Mouse (Mus musculus) G1E (cell line): ENCODE data around the gene Kalrn. TPM values are rescaled to one million over a fixed set of nuclear protein-coding genes. Genes with fewer than 3 reads are reported as not detected.

ENCODE experiments used
- ATAC-seq: 2 replicates; pipeline ENCODE4 v1.8.0; 2016; ENCODE audit warnings: mild to moderate bottlenecking; ENCODE audit not compliant: insufficient number of reproducible peaks, poor library complexity, low FRiP score, severe bottlenecking; ENCODE audit errors: extremely low read depth
- DNase-seq: peaks from one replicate; pipeline ENCODE4 v3.0.0; 2012; ENCODE audit warnings: low spot score
- H3K27me3 ChIP-seq: 2 replicates; pipeline ENCODE4 v1.6.1; 2012; ENCODE audit warnings: mild to moderate bottlenecking, low read length, inconsistent platforms; ENCODE audit not compliant: insufficient read depth
- H3K36me3 ChIP-seq: replicated peaks from 2 replicates; pipeline ENCODE3; 2012; ENCODE audit warnings: mild to moderate bottlenecking, inconsistent platforms
- H3K4me1 ChIP-seq: 2 replicates; pipeline ENCODE4 v1.6.1; 2012; ENCODE audit warnings: low read depth, low read length, inconsistent platforms, mixed read lengths; ENCODE audit not compliant: insufficient read depth
- H3K4me3 ChIP-seq: 2 replicates; pipeline ENCODE4 v1.5.1; 2012; ENCODE audit warnings: low read depth, mild to moderate bottlenecking, inconsistent platforms, low read length, moderate library complexity, mixed read lengths
- H3K9me3 ChIP-seq: replicated peaks from 2 replicates; pipeline ENCODE4 v1.6.1; 2012; ENCODE audit warnings: inconsistent platforms
- CTCF ChIP-seq: IDR thresholded peaks from 2 replicates; pipeline ENCODE4 v1.5.1; 2012; ENCODE audit warnings: low read depth, low read length, inconsistent platforms, mixed read lengths
- GATA1 ChIP-seq: IDR thresholded peaks from 2 replicates; pipeline ENCODE4 v1.6.1; 2012; ENCODE audit warnings: borderline replicate concordance, low read length, inconsistent platforms, mixed read lengths
- GATA2 ChIP-seq: IDR thresholded peaks from 2 replicates; pipeline ENCODE4 v1.6.1; 2012; ENCODE audit warnings: low read depth, low read length, inconsistent platforms, borderline replicate concordance
- POLR2AphosphoS5 ChIP-seq: IDR thresholded peaks from 2 replicates; pipeline ENCODE4 v1.6.1; 2012; ENCODE audit warnings: low read depth, low read length, inconsistent platforms; ENCODE audit not compliant: insufficient replicate concordance
- TAL1 ChIP-seq: conservative IDR thresholded peaks from 2 replicates; pipeline ENCODE4 v1.6.1; 2012; ENCODE audit warnings: low read depth, low read length, inconsistent platforms, mixed read lengths
- polyA plus RNA-seq: library from polyadenylated mRNA; stranded (reverse); fragments of >175 nt; gene quantifications from 2 replicates; pipeline ENCODE4 v1.2.3, GENCODE M21; 2012
- total RNA-seq, 2 experiments: library from RNA; stranded (forward) in 1 of 2; stranded (reverse) in 1 of 2; fragments of 200-1000 nt in 1 of 2; fragments of >200 nt in 1 of 2; fragmentation: Nextera tagmentation in 1 of 2; gene quantifications; 2 replicates each; pipeline ENCODE4 v1.2.3; 2014 to 2017

The Kalrn gene
- total and polyA plus RNA-seq, 3 experiments: 0.88 to 2.8 (median 1.8) TPM

DNA sequence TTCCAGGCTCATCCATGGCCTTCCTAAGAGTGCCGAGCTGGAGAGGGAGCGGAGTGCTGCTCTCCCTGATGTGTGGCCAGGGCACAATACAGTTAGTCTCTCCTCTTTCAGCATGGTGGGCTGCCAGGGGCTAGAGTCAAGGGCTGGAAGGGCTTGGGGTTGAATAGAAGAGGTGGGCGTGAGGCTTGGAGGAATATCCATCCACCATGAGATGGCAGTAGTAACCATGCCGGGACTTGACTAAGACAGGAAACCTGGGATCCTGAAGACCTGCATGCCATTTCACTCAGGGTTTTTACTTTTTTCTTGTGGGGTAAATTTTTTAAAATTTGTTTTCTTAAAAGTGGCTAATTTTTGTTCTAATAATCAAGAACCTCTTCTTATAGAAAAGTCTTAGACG is 365.4 kb downstream of the Kalrn start:
- DNase-seq (no peak), ATAC-seq (no peak)
- Histone ChIP-seq H3K9me3 (no peaks in the 10 kb centered on the region), H3K4me1 (no peaks in the 10 kb centered on the region), H3K4me3 (no peak overlapping the region), H3K36me3 (no peaks in the 10 kb centered on the region), H3K27me3 (peaks cover 11% of the 10 kb centered on the region; the same call in 1 of the 2 replicates)
- TF ChIP-seq TAL1 (no peak), CTCF (no peak), GATA1 (no peak), POLR2AphosphoS5 (no peak), GATA2 (no peak)

DNA sequence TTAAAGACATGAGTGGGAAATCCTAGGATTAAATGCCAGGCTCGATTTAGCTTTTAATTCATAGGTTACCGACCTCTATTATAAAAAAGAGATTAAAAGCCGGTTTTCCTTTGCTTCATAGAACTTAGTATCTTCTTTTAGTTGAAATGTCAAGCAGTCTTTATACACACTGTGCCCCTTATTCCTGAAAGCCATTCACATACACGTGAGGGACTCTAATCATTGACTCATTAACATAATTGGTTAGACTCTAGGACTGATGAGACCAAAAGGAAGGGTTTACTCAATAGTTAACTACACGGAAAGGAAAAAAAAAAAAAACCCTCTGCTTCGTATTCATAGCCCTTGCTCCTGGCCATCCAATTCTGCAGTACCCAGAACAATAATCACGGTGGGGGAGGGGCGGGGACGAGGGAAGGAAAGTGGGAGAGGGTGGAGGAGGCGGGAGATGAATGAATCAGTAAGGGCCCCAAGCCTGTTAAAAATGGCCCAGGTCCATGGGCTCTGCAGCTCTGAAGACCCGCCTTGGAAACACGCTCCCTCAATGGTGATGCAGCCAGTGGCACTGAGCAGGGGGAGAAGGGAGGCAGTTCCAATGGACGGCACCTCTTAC is 368.7 kb downstream of the Kalrn start:
- H3K9me3 ChIP-seq: no peaks in the 10 kb centered on the region
- TF ChIP-seq GATA2 (no peak), CTCF (no peak), TAL1 (no peak), GATA1 (no peak), POLR2AphosphoS5 (no peak)
- no peaks in the 10 kb centered on the region for H3K36me3 ChIP-seq
- ATAC-seq (no peak), DNase-seq (no peak)
- H3K4me3 ChIP-seq: no peak overlapping the region
- H3K27me3 ChIP-seq: peaks cover 9% of the 10 kb centered on the region; the same call in 1 of the 2 replicates
- H3K4me1 ChIP-seq: no peaks in the 10 kb centered on the region

DNA sequence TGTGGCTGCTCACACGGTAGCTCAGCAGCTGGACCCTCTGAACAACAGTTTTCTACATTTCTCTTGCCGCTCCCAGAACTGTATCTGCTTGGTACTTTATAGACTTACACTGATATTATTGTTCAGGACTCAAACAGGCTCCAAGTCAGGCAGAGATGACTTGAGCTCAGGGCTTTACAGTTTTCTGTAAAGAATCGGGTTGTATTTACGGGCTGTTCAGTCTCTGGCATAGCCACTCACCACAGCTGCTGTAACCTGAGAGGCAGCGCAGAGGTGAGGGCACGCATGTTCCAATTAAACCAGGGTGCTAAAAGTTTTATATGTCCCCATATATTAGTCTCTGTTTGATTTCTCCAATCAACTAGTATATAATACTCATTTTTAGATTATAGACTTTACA is 373.8 kb downstream of the Kalrn start:
- Histone ChIP-seq H3K4me3 (no peak overlapping the region), H3K9me3 (no peaks in the 10 kb centered on the region), H3K4me1 (no peaks in the 10 kb centered on the region), H3K27me3 (peaks cover 13% of the 10 kb centered on the region), H3K36me3 (no peaks in the 10 kb centered on the region)
- ATAC-seq: no peak
- TF ChIP-seq POLR2AphosphoS5 (no peak), GATA1 (no peak), TAL1 (no peak), GATA2 (no peak), CTCF (no peak)
- no peak for DNase-seq

DNA sequence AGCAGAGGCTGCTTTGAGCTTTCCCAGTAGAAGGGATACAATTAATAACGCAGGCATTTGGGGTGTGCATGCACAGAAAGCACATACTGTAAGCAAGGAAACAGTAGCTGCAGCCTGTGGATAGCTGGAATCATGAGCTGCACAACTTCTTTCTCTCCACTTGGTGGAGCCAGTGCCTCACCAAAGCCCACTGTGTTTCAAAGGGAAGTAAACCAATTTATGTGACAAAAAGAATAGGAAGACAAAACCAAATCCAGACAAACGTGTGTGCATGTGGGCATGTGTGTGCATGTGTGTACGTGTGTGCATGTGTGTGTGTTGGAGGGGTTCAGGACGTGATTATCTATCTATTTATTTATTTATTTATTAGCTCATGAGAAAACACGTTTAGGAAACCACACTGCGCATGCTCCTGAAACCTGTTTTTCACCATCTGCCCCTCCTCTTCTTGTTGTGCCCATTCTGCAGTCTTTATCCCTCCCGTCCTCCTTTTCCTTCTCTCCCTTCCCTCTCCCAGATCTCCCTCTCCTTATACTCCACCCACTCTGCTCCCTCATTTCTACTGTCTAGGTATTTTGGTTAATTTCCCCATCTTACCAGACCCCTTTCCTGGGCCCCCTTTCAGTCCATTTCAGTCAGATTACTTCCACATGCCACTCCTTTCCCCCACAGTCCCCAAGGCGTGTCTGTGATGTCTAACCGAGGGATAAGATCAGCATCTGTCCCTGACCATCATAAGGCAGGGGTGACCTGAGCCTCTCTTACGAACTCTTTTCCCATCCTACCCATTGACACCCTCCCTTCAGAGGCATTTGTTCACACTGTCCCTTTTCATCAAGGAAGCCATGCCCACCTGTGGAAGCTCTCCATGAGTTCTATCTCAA is 380.1 kb downstream of the Kalrn start:
- DNase-seq (peak; percentile 10), ATAC-seq (no peak)
- TF ChIP-seq GATA2: no peak
- TF ChIP-seq GATA1: no peak
- peak; percentile 38; the same call in 1 of the 2 replicates for TF ChIP-seq CTCF
- TF ChIP-seq POLR2AphosphoS5: no peak
- TF ChIP-seq TAL1: no peak
- Histone ChIP-seq H3K36me3 (no peaks in the 10 kb centered on the region), H3K9me3 (no peaks in the 10 kb centered on the region), H3K4me3 (no peak overlapping the region), H3K27me3 (peaks cover 7% of the 10 kb centered on the region), H3K4me1 (no peaks in the 10 kb centered on the region)

DNA sequence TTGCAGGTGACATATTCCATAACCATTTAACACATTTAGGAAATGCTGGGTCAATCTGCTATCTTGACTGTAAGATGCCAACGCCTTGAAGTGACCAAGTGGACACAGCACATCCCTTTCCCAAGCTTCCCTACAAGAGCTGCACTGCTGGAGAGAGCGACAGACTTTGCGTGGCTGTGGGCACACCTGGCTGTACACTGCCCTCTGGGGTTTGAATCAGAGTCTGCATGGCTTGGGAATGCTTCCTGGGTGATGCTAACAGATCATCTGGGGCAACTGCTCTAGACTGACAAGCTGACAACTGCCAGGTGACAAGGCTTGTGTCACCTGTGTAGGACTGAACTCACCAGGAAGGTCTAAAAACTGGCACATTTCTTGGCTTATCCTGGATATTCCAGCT is 388.6 kb downstream of the Kalrn start:
- Histone ChIP-seq H3K27me3 (peaks cover 24% of the 10 kb centered on the region), H3K4me3 (no peak overlapping the region), H3K9me3 (no peaks in the 10 kb centered on the region), H3K4me1 (no peaks in the 10 kb centered on the region), H3K36me3 (no peaks in the 10 kb centered on the region)
- ATAC-seq (no peak), DNase-seq (no peak)
- TF ChIP-seq GATA2 (no peak), GATA1 (no peak), POLR2AphosphoS5 (no peak), TAL1 (no peak), CTCF (no peak)

DNA sequence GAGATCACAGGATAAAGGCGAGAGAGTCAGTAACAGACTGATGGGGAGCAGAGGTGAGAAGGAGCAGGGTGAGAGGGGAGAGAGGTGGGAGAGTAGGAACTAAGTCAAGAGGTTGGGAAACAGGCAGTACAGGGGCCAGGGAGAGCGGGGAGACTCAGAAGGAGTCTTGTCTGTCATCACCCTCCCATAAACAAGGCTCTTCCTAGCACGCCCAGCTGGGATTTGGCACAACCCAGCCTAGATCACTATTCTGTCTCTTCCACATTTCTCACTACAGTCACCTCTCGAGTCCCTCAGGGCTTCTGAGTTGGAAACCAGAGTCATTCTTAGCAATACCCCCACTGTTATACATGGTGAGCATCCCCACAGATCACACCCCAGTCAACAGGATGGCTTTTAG is 390.1 kb downstream of the Kalrn start:
- DNase-seq (no peak), ATAC-seq (no peak)
- H3K4me3 ChIP-seq: no peak overlapping the region
- H3K9me3 ChIP-seq: no peaks in the 10 kb centered on the region
- no peaks in the 10 kb centered on the region for H3K4me1 ChIP-seq
- H3K36me3 ChIP-seq: no peaks in the 10 kb centered on the region
- TF ChIP-seq GATA2 (no peak), CTCF (no peak)
- peaks cover 24% of the 10 kb centered on the region for H3K27me3 ChIP-seq

DNA sequence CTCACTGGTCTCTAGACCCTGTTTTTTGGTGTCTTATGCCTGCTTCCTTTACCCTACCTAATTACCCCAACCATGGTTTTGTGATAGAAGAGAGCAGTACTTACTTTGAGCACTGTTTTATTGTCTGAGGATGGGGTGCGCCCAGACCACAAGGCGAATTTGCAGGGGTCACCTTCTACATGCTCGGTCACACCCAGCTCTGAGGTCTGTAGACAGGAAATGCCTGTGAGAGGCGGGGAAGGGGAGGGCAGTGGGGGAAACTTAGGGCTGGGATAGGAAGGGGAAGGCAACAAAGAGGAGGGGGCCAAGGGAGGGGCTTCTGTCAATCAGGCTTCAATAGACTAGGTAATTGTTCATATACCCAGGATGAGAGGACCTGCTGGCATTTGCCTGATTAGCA is 397.7 kb downstream of the Kalrn start:
- no peak for ATAC-seq
- TF ChIP-seq CTCF: no peak
- TF ChIP-seq TAL1: no peak
- Histone ChIP-seq H3K9me3 (no peaks in the 10 kb centered on the region), H3K27me3 (peaks cover 11% of the 10 kb centered on the region), H3K36me3 (no peaks in the 10 kb centered on the region), H3K4me3 (no peak overlapping the region), H3K4me1 (no peaks in the 10 kb centered on the region)
- no peak for DNase-seq
